Mouse (Mus musculus): ENCODE data around the gene Phlpp1.
"Not testable (repeated sequence)": the region's sequence is repeated elsewhere in the genome, so short reads cannot be mapped to it uniquely, and the experiment has no call there.

Phlpp1 gene

DNA sequence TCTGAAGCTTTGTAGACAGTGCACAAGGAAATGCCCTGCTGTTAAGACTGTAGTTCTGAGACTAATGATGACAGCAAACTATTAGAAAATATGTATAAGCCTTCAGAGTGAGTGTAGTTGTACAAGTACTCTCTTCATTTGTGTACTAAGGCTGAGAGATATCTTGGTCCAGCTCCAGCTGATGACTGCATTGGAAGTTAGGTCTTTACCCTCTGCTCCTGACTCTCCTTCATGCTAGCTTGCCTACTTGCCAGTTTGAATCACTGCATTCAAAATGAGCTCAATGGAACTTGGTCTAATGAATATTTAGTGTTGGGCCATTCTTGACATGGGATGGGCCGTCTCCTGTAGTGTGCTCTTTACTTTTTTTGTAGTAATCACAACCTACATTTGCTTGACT is 71.8 kb downstream of the Phlpp1 start:
- no peak for DNase-seq (ENCODE audit: extremely low read depth, low read depth)

DNA sequence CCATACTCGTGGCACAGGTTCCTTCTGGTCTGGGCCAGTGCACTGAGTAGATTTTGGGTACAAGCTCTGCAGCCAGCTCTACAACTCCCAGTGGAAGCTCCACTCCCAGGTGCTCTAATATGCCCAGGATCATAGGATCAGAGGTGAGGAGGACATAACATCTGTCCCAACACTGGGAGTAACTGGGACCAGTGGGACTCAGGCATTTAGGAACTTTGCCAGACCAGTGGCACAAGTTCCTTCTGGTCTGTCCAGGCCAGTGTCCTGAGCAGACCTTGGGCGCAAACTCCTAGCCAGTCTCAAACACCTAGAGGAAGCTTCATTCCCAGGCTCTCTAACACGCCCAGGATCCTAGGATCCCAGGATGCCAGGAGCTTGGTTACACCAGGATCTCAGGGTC is 72.7 kb downstream of the Phlpp1 start:
- no peak for DNase-seq (ENCODE audit: extremely low read depth, low read depth)

DNA sequence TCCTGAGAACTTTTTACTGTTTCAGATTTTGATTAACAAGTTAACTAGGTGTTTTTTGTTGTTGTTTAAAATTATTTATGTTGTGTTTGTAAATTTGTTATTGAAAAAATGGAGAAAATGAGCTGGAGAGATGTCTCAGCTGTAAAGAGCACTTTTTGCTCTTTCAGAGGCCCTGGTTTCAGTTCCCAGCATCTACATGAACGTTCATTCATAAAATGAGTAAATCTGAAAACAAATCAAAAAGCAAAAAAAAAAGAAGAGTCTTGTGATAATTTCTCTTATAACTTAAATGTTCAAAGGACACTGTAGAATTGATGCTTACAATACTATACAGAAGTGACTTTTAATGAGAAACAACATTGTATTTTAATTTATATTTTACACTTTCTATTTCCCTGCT is 82.5 kb downstream of the Phlpp1 start:
- no peak for DNase-seq (ENCODE audit: extremely low read depth, low read depth)

DNA sequence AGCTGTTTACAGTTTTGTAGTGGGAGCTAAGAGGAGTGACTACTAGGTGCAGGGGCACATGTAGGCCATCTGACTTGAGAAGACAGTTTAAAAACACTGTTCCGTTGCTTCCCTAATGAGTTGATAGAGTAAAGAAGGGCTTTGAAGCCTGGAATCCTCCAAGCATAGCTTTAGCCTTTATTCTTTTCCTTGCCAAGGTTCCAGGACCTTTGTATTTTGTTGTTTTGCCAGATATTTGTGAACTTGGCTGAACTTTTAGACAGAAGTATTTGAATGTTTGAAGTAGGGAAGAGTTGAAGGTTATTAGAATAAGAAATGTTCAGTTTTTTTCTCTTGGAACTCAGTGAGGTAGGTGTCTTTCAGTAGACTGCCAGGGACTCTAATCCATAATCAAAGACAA is 85.6 kb downstream of the Phlpp1 start:
- DNase-seq (ENCODE audit: extremely low read depth, low read depth): no peak

DNA sequence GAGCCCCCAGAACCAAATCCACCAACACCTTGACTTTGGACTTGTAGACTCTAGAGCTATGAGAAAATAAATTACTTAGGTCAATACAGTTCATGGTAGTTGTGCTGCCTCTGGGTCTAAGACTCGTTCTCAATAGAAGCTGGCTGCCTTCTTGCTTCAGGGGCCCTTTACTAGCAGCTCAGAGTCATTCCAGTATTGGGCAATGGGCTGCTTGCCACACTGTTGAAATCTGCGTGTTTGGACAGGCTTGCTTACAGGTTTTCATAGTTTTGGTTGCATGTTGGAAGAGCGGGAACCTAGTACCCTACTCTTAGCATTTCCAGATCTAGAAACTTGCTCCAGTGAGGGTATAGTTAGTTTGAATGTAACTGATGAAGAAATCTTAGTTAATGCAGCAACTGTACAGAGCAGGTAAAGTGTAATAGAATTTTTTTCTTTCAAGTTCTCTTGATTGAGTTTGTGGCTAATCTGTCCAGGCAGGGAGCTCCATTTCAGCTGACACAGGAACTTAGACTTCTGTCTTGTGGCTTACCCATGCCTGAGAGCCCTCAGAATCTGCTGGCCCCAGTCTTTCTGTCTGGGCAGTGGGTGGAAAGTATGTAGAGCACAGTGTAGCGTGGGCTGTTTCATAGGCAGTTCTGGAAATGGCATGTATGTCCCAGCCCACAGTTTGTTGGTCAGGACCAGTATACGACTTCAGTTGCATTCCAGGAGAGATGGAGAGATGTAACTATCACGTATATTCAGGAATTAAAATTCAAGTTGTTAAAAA is 96.7 kb downstream of the Phlpp1 start:
- DNase-seq (ENCODE audit: extremely low read depth, low read depth): no peak

DNA sequence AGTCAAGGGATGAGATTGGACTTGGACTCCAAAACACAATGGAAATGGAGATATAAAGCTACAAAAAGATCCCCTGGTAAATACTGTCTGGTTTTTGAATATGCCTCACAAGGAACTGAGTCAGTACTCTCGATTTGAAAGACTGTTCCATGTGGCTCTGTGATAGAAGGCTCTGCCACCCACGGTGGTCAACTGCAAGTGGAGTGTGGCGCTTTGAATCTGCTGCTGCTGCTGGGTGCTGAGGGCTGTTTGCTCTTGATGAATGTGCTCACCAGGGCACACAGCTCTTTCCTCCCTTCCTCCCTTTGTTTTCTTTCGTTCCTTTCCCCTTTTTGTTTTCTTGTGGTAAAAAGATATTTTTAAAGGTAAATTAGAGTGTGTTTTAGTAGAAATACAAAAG is 97.8 kb downstream of the Phlpp1 start:
- no peak for DNase-seq (ENCODE audit: extremely low read depth, low read depth)

DNA sequence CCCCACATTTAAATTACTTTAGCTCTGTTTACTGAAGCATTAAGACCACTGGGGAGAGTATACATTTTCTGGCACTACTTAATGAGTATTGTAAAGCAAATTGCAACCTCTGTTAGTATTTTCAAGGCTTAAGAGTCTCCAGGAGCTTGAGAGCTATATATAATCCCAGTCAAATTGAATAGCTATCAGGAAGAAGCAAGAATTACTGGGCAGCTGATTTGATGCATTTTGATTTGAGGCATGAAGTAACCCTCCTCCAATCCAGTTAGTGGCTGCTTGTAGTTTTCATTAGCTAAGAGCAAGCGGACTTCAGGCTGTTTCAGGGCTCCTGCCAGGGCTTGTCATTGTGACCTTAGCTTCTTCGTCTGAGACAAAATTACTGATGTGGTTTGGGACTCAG is 101.4 kb downstream of the Phlpp1 start:
- DNase-seq (ENCODE audit: extremely low read depth, low read depth): no peak

DNA sequence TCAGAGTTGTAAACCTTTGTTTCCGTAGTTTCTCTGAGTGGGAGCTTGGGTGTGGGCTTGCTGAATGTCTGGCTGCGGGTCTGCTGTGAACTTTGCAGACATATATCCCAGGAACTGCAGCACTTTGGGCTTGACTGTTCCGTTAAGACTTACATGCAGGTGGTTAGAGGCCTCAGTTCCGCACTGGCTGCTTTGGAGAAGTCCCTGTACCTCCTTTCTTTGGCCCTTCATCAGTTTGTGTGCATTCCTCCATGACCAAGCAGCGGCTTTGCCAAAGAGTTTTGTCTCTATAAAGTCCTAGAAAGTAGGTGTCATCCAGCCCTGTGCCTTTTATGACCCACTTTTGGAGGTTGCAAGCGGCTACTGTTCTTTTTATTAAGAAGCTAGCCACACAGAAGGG is 102.2 kb downstream of the Phlpp1 start:
- no peak for DNase-seq (ENCODE audit: extremely low read depth, low read depth)

DNA sequence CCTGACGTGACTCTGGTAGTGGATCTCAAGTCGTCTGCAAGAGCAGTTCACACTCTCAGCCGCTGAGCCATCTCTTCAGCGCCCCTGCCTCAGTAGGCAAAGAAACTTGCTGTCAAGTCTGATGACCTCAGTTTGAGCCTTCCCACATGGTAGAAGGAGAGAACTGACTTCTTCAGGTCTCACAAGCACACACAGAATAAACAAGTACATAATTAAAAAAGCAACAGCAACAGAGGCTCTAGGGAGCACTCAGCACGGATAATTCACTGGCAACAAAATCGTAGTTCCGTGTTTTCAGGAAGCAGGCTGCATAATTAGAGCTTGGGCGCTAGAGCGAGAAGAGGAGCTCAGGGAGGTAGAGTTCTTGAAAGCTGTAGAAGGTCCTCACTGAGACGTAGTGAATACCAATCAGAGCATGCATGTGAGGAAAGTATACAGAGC is 103.0 kb downstream of the Phlpp1 start:
- no peak for DNase-seq (ENCODE audit: extremely low read depth, low read depth)

DNA sequence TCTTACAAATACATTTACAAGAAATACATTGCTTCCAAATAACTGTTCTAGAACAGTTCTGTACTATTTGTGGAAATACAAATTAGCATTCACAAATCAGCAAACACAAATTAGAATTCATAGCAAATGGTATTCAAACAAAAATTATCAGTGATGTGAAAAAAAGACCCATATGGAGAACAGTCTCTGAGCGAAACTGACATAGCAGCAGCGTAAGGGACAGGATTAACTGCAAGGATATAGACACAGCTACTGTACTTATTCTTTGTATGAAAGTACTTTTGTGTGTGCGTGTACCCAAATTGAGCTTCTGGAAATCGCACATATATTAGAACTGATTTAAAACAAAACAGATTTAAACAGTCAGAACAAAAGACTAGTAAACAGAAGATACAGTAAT is 103.6 kb downstream of the Phlpp1 start:
- DNase-seq (ENCODE audit: extremely low read depth, low read depth): no peak

DNA sequence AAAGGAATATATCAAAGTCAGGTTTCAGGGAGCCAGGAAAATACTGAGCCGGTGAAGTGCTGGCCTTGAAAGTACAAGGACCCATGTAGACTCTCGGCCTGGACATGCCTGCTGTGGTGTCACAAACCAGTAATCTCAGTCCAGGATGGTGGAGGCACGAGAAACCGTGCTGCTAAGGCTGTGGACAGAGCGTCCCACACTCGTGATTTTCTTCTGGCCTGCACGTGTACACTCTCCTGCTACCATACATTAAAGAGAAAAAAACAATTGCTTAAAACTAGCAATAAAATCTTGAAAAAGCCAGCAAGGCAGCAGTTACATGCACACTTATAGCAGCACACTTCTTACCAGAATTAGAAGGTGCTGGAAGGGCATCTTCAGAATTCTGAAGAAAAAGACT is 104.2 kb downstream of the Phlpp1 start:
- DNase-seq (ENCODE audit: extremely low read depth, low read depth): no peak

DNA sequence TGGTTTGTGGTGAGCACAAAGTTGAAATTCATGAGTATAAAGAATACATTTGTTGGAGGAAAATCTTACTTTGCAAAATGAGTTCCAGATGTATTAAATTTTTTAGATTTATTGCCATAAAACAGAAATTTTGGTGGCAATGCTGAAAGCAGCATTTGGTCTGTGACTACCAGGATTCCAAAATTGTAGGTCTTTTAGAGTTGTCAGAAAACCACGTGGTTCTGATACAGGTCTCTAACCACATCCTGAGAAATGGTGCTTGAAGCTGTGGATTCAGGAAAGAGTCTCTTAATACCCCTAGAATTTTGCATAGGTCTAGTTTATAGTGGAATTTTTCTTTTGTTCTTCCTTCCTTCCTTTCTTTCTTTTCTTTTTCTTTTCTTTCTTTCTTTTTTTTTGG is 105.3 kb downstream of the Phlpp1 start:
- DNase-seq (ENCODE audit: extremely low read depth, low read depth): no peak

DNA sequence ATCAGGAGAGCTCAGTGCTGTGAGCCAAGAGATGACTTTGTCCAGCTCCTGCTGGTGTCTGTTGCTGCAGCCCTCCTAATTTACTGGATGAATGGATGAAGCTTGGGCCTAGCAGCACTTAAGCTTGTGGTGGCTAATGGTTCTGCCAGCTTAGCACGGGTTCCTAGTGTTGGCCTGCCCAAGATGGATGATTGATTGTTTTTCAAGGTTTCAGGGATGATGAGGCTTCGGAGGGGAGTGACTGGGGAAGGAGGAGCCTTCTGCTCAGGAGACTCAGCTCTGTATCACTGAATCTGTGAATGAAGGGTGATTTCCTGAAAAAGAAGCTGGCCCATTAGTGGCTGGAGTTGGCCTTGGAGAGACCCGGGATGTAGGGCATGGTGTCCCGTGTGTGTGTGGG is 105.7 kb downstream of the Phlpp1 start:
- no peak for DNase-seq (ENCODE audit: extremely low read depth, low read depth)

DNA sequence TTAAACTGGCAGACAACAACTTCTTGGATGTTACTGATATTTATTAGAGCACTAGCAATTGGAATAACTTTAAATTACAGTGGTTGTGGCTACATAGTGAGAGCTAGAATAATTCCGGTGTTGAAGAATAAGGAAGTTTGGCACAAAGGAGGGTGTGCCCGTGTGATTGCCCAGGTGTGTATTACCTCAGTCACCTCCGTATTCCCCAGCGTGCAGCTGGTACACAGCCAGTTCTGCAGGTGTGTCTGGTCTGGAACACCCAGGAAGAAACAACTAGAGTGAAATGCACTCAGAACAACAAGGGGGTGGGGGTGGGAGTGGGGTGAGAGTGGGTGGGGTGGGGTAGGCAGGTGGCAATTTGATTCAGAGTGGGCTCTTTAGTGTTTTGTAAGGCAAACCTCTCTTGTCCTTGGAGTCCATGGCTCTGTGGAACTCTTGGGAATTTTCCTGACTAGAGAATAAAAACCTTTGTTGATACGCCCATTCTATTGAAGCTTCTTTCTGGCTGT is 107.1 kb downstream of the Phlpp1 start:
- no peak for DNase-seq (ENCODE audit: extremely low read depth, low read depth)

DNA sequence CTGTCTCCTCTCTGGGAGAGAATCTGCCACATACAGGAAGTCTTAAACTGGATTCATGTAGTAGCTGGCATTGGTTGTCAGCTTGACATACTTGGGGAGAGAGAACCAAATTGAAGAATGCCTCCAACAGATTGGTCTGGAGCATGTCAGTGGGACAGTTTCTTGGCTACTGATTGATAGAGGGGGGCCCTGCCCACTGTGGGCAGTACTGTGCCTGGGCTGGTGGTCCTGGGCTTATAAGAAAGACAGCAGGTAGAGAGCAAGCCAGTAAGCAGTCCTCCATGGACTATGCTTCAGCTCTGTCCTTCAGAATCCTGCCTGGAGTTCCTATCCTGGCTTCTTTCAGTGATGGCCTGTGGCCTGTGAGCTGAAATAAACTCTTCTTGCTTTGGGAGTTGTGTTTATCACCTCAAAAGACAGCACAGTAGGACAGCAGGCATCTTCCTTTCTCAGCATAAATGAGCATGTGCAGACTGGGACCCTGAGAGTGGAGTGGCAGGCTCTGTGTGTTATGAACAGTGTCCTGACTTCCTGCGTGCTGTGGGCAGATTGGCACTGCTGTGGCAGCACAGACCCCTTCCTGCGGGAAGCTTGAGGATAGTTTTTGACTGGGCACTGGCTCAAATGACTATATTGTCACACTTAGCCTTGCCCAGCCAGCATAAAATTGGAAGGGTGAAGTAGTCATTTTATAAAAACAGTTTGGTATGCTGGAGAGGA is 108.0 kb downstream of the Phlpp1 start:
- DNase-seq (ENCODE audit: extremely low read depth, low read depth): no peak

DNA sequence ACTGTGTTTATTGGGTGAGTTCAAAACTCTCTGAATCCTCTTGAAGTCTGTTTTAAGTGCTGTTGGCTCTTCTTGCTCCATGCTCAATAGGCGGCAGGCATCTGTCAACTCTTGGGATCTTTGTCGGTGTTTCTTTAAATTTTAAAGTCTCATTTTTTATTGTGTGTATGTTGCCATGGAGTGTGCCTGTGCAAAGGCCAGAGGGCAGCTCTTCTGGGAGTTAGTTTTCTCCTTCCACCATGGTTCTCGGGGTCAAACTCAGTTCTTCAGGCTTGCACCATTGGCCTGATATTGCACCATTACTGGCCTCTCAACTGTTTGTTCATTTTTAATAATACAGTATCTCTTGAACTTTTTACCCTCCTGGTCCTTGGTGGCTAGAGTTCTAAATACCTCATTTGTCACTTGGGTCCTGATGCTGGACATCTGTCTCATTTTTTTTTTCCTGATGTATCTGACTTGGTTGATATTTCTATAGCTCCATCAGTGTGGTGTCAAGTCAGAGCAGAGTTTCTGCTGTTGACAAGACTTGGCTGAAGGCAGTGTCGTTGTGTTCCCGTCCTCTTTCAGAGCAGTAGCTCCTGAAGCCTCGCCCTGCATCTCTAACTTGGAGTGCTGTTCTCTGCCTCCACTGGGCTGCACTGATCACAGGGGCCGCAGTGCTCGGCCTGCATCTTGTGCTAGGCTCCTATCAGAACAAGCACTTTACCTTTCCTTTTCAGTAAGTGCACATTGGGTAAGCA is 108.8 kb downstream of the Phlpp1 start:
- DNase-seq (ENCODE audit: extremely low read depth, low read depth): no peak

DNA sequence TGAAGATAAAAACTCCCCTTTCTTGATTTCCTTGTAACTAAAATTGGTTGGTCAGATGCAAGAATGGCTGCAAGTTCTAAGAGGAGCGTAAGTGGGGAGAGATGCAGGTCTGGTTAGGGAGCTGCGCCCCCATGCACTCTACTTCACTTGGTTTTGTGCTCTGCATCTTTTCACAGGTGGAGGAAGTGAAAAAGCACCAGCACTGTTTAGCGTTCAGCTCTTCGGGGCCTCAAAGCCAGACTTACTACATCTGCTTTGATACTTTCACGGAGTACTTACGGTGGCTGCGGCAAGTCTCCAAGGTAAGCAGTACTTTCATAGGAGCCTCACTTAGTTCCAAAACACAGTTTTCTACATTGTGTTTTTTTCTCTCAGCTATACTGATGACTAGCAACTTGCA is 115.3 kb downstream of the Phlpp1 start:
- no peak for DNase-seq (ENCODE audit: extremely low read depth, low read depth)

DNA sequence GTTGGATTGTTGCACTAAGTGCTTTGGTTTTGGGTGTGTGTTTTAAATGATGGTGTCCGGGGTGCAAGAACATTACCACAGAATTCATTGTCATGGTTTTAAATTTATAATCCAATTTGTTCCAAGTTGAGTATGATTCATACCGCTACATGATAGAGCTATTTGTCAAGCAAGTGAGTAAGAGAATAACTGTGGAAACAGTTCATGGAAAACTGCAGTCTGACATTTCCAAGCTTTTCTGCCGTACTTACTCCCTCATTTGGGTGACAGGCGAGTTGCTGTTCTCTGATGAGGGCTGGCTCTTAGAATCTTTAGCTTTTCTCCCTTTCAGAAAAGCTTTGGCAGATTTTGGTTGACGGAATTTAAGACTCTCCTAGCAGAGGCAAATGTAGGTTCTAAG is 117.5 kb downstream of the Phlpp1 start:
- no peak for DNase-seq (ENCODE audit: extremely low read depth, low read depth)

DNA sequence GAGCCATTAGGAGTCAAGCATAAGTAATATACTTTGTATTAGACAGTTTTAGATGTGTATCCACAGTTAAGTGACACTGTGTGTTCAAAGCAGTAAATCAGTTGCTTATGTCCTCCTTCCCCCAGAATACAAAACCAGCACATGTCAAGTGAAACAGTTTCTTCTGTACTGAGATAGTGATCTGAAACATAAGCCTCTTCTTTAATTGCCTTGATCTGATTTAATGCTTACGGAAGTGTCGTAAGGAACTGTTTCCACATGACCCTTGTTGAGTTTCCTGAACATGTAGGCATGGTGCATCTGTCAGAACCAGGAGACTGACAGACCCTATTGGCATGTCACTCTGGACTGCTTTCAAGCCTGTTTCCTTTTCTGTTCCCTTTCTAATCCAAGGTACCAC is 118.0 kb downstream of the Phlpp1 start:
- DNase-seq (ENCODE audit: extremely low read depth, low read depth): no peak

DNA sequence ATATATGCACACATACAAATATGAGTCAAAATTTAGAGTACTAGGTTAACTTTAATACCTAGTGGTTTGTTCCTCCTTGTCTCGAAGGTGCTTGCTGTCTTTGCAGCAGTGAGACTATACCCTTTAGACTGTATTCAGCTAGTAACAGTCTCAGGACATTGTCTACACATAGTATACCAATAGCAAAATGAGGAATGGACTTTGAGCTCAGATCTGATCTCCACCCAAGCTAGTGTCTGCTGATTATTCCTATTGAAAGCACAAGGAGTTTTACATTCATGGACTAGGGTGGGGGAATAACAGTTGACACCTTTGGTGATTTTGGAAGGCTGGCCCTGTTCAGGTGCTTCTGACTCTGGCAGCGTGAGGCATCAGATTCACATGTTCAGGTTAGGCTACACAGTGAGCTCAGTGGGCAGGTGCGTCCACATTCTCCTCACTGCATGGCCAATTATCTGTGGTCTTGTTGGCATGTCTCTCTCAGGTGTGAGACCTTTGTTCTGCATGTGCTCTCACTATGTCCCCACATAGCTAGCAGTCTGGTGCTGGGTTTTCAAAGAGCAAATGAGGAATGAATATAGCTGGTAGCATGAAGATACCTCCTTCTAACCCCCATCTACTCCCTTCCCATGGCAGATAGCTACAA is 138.0 kb downstream of the Phlpp1 start:
- DNase-seq (ENCODE audit: extremely low read depth, low read depth): no peak

DNA sequence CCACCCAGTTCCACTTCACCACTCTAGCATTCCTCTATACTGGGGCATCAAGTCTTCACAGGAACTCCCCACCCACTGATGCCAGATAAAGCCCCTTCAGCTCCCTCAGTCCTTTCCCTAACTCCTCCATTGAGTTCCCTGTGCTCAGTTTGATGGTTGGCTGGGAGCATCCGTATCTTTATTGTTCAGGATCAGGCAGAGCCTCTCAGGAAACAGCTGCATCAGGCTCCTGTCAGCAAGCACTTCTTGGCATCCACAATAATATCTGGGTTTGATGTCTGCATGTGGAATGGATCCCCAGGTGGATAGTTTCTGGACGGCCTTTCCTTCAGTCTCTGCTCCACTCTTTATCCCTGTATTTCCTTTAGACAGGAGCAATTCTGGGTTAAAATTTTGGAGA is 138.7 kb downstream of the Phlpp1 start:
- DNase-seq (ENCODE audit: extremely low read depth, low read depth): no peak

DNA sequence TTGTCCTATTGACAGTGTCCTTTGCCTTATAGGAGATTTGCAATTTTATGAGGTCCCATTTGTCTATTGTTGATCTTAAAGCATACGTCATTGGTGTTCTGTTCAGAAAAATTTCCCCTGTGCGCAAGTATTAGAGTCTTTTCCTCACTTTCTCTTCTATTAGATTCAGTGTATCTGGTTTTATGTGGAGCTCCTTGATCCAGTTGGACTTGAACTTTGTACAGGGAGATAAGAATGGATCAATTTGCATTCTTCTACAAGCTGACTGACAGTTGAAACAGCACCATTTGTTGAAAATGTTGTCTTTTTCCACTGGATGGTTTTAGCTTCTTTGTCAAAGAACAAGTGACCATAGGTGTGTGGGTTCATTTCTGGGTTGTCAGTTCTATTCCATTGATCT is 140.3 kb downstream of the Phlpp1 start:
- not testable (repeated sequence) for DNase-seq (ENCODE audit: extremely low read depth, low read depth)
